Mouse (Mus musculus): ENCODE data around the gene Hip1r.

GRCm38 (mm10) chr5:123986925-123987324 lies 13.5 kb downstream of the Hip1r start:
- TF ChIP-seq CTCF (conservative IDR thresholded peaks at IDR 0.05; ENCODE audit: insufficient read depth, insufficient read length, low read depth, low read length): no peak
- no peak for TF ChIP-seq POLR2A (IDR thresholded peaks at IDR 0.05; ENCODE audit: low read depth, low read length)
